Mouse (Mus musculus) intestine, postnatal 0 days (tissue): ENCODE data around the gene Cul4b. TPM values are rescaled to one million over a fixed set of nuclear protein-coding genes. Genes with fewer than 3 reads are reported as not detected.

Source experiments
- ATAC-seq: fragments of 200-750 bp; cut with Nextera tagmentation; 2 replicates; pipeline ENCODE4 v1.8.0; 2017; ENCODE audit warnings: mild to moderate bottlenecking, moderate TSS enrichment, moderate library complexity
- H3K27ac ChIP-seq: fragments of 300-500 bp; sonication (generic); 2 replicates; pipeline ENCODE4 v1.5.1; 2014; ENCODE audit warnings: mild to moderate bottlenecking, low read depth, low read length, moderate library complexity
- H3K27me3 ChIP-seq: fragments of 300-500 bp; sonication (generic); replicated peaks from 2 replicates; pipeline ENCODE4 v1.6.1; 2014; ENCODE audit warnings: low read length, mixed read lengths; ENCODE audit not compliant: control insufficient read depth, insufficient read depth
- H3K36me3 ChIP-seq: fragments of 300-500 bp; sonication (generic); 2 replicates; pipeline ENCODE4 v1.6.1; 2014; ENCODE audit warnings: mild to moderate bottlenecking, moderate library complexity; ENCODE audit not compliant: control insufficient read depth, insufficient read depth
- H3K4me1 ChIP-seq: fragments of 300-500 bp; sonication (generic); replicated peaks from 2 replicates; pipeline ENCODE4 v1.6.1; 2014; ENCODE audit warnings: antibody characterized with exemption, low read length, mixed read lengths; ENCODE audit not compliant: control insufficient read depth, insufficient read depth
- H3K4me2 ChIP-seq: fragments of 300-500 bp; sonication (generic); replicated peaks from 2 replicates; pipeline ENCODE4 v1.6.1; 2014; ENCODE audit warnings: low read depth, mild to moderate bottlenecking, moderate library complexity
- H3K4me3 ChIP-seq: fragments of 300-500 bp; sonication (generic); 2 replicates; pipeline ENCODE4 v1.5.1; 2014; ENCODE audit warnings: low read depth, low read length
- H3K9ac ChIP-seq: fragments of 300-500 bp; sonication (generic); 2 replicates; pipeline ENCODE4 v1.6.1; 2014; ENCODE audit warnings: mild to moderate bottlenecking, low read depth, low read length
- H3K9me3 ChIP-seq: fragments of 300-500 bp; sonication (generic); 2 replicates; pipeline ENCODE4 v1.6.1; 2016; ENCODE audit warnings: mixed run types; ENCODE audit not compliant: control insufficient read depth
- CTCF ChIP-seq: sonication (generic); IDR thresholded peaks from 2 replicates; pipeline ENCODE4 v1.5.1; 2016; ENCODE audit warnings: low read depth, mild to moderate bottlenecking, control low read depth, antibody characterized with exemption, moderate library complexity
- WGBS: fragments of 180-500 bp; shearing (Covaris S2); extraction: QIAGEN DNeasy Blood & Tissue Kit; methylation state at CpG from one replicate; pipeline ENCODE4 v1.1.7; 2014; 5-methylcytosine and 5-hydroxymethylcytosine counted together
- polyA plus RNA-seq: library from polyadenylated mRNA; unstranded; fragments of >200 nt; fragmentation: Nextera tagmentation; extraction: Ambion mirVana; gene quantifications from 2 replicates; pipeline ENCODE4 v1.2.1, GENCODE M21; 2015

The Cul4b gene
- polyA plus RNA-seq, 1 experiment from 2014 or later = 12.7 TPM

DNA sequence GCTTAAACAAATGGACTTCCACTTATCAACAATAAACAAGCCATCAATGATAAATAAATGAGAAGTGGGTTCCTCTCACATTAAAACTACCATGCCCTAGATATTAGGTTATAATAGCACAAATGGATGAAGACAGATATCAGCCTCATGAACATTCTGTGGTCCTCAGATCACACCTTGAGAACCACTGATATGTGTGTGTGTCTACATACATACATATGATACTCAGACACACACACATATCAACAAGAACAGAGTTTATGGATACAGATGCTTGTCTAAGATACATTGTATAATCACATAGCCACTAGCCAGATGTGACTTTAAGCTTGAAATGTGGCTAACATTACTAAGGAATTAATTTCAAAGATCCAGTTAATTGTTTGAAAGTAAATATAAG is 7.3 kb upstream of the Cul4b start:
- no peak for TF ChIP-seq CTCF
- Histone ChIP-seq H3K27ac (no peak overlapping the region), H3K4me2 (no peak overlapping the region), H3K4me3 (no peak overlapping the region), H3K4me1 (no peaks in the 10 kb centered on the region), H3K27me3 (no peaks in the 10 kb centered on the region), H3K9me3 (no peaks in the 10 kb centered on the region), H3K9ac (no peak overlapping the region), H3K36me3 (no peaks in the 10 kb centered on the region)
- ATAC-seq = no peak

DNA sequence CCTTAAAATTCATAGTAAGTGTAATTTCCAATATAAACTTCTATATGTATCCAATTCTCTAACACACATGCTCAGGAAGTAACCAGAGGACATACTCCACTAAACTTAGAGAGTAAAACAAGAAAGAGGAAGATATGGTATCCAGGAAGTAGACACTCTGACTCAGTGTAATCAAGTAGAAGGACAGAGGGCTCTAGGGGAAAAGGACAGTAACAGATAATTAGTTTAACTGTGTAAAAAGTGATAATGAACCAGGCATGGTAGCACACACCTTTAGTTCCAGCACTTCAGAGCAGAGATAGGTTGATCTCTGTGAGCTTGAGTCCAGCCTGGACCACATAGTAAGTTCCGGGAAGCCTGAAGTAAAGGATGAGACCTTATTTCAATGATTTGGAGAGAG is 5.1 kb upstream of the Cul4b start:
- H3K27ac ChIP-seq = no peak overlapping the region
- no peak overlapping the region for H3K4me2 ChIP-seq
- no peaks in the 10 kb centered on the region for H3K4me1 ChIP-seq
- WGBS = 96% methylated on average over 1 of the region's 1 CpGs
- no peak overlapping the region for H3K9ac ChIP-seq
- no peak for TF ChIP-seq CTCF
- no peaks in the 10 kb centered on the region for H3K9me3 ChIP-seq
- no peak for ATAC-seq
- H3K4me3 ChIP-seq = no peak overlapping the region
- no peaks in the 10 kb centered on the region for H3K36me3 ChIP-seq
- H3K27me3 ChIP-seq = no peaks in the 10 kb centered on the region

DNA sequence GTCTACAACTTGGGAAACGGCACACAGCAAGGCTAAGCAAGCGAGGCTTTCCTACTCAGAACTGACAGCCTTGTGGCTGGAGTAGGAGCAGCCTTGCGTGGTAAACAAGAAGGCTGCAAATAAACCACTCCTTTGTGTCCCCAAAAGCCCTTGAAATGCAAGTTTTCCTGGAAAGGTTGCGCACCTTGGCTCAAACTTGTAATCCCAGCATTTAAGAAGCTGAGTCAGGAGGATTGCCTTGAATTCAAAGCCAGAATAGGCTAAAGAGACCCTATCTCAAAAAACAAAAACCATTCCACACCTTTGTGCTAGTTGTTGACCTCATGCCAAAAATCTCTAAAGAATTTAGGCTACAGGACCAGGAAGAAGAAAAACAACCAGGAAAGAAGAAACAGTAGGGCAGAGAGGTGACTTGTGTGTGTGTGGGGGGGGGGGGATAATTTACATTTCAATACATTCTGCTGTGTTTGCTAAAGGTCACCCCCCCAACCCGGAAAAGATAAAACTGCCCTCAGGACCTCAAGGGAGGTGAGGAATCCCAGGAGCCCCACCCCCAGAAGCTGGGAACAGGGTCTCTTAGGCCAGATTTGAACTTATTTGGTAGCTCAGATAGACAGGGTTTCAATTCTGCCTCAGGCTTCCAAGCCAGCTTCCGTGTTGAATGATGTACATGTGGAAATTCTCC is 9.3 kb downstream of the Cul4b start:
- Histone ChIP-seq H3K9me3 (no peaks in the 10 kb centered on the region), H3K4me1 (no peaks in the 10 kb centered on the region), H3K36me3 (no peaks in the 10 kb centered on the region), H3K27me3 (no peaks in the 10 kb centered on the region), H3K9ac (no peak overlapping the region), H3K4me3 (no peak overlapping the region), H3K27ac (no peak overlapping the region), H3K4me2 (no peak overlapping the region)
- WGBS = 72% methylated on average over 6 of the region's 6 CpGs
- no peak for ATAC-seq
- no peak for TF ChIP-seq CTCF

DNA sequence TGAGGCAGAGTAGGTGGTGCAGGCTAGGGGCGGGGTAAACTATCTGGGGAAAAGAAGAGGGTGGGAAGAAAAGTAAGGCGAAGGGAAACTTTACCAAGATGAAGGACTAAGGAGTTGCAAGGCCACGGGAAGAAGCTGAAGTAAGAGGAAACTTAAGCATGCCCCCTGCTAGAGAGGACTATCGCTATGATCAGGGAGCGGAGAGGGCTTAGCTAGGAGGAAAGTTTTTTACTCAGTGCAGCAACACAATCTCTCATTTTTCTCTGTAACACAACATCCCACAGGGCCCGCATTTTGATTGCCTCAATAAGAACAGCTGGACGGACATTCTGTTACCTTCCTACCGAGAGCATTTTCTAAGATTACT is 10.8 kb downstream of the Cul4b start:
- Histone ChIP-seq H3K4me2 (peak overlapping the region; percentile 62), H3K9ac (no peak overlapping the region), H3K9me3 (no peaks in the 10 kb centered on the region), H3K4me1 (no peaks in the 10 kb centered on the region), H3K27ac (peak overlapping the region; percentile 95; the same call in 1 of the 2 replicates), H3K36me3 (no peaks in the 10 kb centered on the region), H3K27me3 (no peaks in the 10 kb centered on the region), H3K4me3 (peak overlapping the region; percentile 59)
- WGBS = 14% methylated on average over 8 of the region's 8 CpGs
- no peak for TF ChIP-seq CTCF
- ATAC-seq = no peak

DNA sequence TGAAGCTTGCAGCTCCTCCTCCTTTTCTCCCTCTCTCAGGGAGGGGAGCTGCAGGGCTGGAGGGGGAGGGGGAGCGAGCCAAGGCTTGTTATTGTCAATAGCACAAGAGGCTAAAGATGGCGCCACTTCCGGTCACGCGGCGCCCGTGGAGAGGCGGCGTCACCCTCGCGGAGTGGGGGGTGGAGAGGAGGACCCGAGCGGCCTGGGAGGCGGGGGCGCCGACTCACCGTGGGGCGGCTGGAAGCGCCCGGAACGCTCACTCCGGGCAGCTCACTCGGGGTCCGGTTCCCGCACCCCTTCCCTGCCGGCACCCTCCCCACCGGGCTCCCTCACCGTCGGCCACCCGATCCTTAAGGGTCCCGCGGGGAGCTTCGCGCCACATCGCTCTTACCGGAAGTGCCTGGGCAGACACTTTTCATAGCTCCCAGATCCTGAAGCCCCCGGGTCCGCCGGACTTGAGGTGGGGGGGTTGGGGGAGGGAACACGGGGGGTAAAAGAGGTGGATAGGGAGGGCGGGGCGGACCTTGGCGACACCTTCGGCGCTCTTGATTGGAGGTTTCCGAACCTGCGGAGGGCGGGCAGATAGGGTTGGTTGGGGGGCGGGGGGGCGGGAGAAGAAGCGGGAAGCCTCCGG is 11.3 kb downstream of the Cul4b start:
- no peak for TF ChIP-seq CTCF
- H3K4me2 ChIP-seq = peak overlapping the region; percentile 62
- no peaks in the 10 kb centered on the region for H3K4me1 ChIP-seq
- peak overlapping the region; percentile 59 for H3K4me3 ChIP-seq
- peak overlapping the region; percentile 95 for H3K27ac ChIP-seq
- 20% methylated on average over 32 of the region's 52 CpGs for WGBS
- H3K9ac ChIP-seq = peak overlapping the region; percentile 78
- peak; percentile 92 for ATAC-seq
- no peaks in the 10 kb centered on the region for H3K27me3 ChIP-seq
- H3K9me3 ChIP-seq = no peaks in the 10 kb centered on the region
- no peaks in the 10 kb centered on the region for H3K36me3 ChIP-seq

DNA sequence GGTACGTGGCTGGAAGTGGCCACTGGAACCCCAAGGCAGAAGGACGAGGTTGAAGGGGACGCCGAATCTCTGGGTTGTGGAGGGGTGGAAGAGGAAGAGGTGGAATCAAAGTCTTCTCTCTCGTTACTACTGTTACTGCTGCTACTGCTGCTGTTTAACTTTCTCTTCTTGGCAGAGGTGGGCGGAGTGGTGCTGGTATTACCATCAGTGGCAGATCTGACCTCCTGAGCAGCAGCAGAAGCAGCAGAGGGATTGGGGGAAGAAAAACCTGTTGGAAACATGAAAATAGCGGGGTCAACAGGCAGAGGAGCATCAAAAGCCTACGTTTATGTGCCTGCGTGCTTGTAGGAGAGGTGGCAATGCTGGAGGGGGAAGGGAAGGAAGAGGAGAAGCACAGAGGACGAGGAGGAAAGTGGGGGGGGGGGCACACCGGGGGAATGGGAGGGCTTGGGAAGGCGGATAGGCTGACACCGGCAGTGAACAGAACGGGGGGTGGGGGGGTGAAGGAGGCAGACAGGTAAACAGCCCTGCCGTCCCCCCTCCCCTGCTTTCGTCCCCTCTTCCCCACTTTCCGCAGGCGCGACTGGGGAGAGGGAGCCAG is 12.0 kb downstream of the Cul4b start:
- ATAC-seq = no peak

More for the DNA sequence above, 12.0 kb downstream of the Cul4b start:
- Histone ChIP-seq H3K9me3 (no peaks in the 10 kb centered on the region), H3K4me3 (peak overlapping the region; percentile 59), H3K4me1 (no peaks in the 10 kb centered on the region), H3K27me3 (no peaks in the 10 kb centered on the region), H3K9ac (peak overlapping the region; percentile 78), H3K36me3 (no peaks in the 10 kb centered on the region), H3K27ac (peak overlapping the region; percentile 95), H3K4me2 (peak overlapping the region; percentile 62)
- no peak for TF ChIP-seq CTCF
- 18% methylated on average over 12 of the region's 19 CpGs for WGBS
